Mouse (Mus musculus) heart, embryonic 15.5 days (tissue): Measurements from ENCODE around the gene Olfr746. TPM values are rescaled to one million over a fixed set of nuclear protein-coding genes. Genes with fewer than 3 reads are reported as not detected.

Experiments used
- ATAC-seq: fragments of 200-750 bp; cut with Nextera tagmentation; replicated peaks from 2 replicates; pipeline ENCODE4 v1.8.0; 2017; ENCODE audit warnings: low read depth, moderate TSS enrichment; ENCODE audit not compliant: insufficient number of reproducible peaks, insufficient read depth, low FRiP score
- H3K27ac ChIP-seq: fragments of 300-500 bp; sonication (generic); 2 replicates; pipeline ENCODE4 v1.5.1; 2015; ENCODE audit warnings: mild to moderate bottlenecking, inconsistent platforms
- H3K27me3 ChIP-seq: fragments of 300-500 bp; sonication (generic); 2 replicates; pipeline ENCODE4 v1.6.1; 2015; ENCODE audit warnings: inconsistent platforms
- H3K36me3 ChIP-seq: fragments of 300-500 bp; sonication (generic); 2 replicates; pipeline ENCODE4 v1.6.1; 2015; ENCODE audit warnings: mild to moderate bottlenecking, inconsistent platforms
- H3K4me1 ChIP-seq: fragments of 300-500 bp; sonication (generic); replicated peaks from 2 replicates; pipeline ENCODE4 v1.6.1; 2015; ENCODE audit warnings: inconsistent platforms
- H3K4me2 ChIP-seq: fragments of 300-500 bp; sonication (generic); 2 replicates; pipeline ENCODE4 v1.6.1; 2015; ENCODE audit warnings: inconsistent platforms, mild to moderate bottlenecking, moderate library complexity
- H3K4me3 ChIP-seq: fragments of 300-500 bp; sonication (generic); 2 replicates; pipeline ENCODE4 v1.5.1; 2015; ENCODE audit warnings: mild to moderate bottlenecking, inconsistent platforms
- H3K9ac ChIP-seq: fragments of 300-500 bp; sonication (generic); 2 replicates; pipeline ENCODE4 v1.6.1; 2015; ENCODE audit warnings: mild to moderate bottlenecking, inconsistent platforms
- H3K9me3 ChIP-seq: fragments of 300-500 bp; sonication (generic); replicated peaks from 2 replicates; pipeline ENCODE4 v1.6.1; 2016; ENCODE audit warnings: inconsistent platforms
- WGBS: fragments of 180-500 bp; shearing (Covaris S2); methylation state at CpG from one replicate; pipeline ENCODE4 v1.1.7; 2015; ENCODE audit warnings: mixed read lengths; 5-methylcytosine and 5-hydroxymethylcytosine counted together
- polyA plus RNA-seq: library from polyadenylated mRNA; unstranded; fragments of >200 nt; fragmentation: Nextera tagmentation; extraction: Ambion mirVana; gene quantifications from 2 replicates; pipeline ENCODE4 v1.2.1, GENCODE M21; 2015

Olfr746 gene
- polyA plus RNA-seq: not detected in 2 replicates

GRCm38 (mm10) chr14:50646783-50647182 is at the start of gene Olfr746:
Gene Olfr746, plus strand, starts transcription at chr14:50647083.
- H3K27ac ChIP-seq: no peak within 1 kb of the TSS
- H3K27me3 ChIP-seq: no peaks in the 10 kb centered on the region
- H3K4me3 ChIP-seq: no peak within 1 kb of the TSS
- no peak for ATAC-seq
- no peaks in the 10 kb centered on the region for H3K36me3 ChIP-seq
- no peak within 1 kb of the TSS for H3K9ac ChIP-seq
- no peak within 1 kb of the TSS for H3K4me2 ChIP-seq
- H3K9me3 ChIP-seq: no peaks in the 10 kb centered on the region
- no peaks in the 10 kb centered on the region for H3K4me1 ChIP-seq

GRCm38 (mm10) chr14:50614579-50614978 is 32.3 kb upstream of the Olfr746 start, which contains the start of gene Olfr744:
Gene Olfr744, plus strand, starts transcription at chr14:50614879.
- no peaks in the 10 kb centered on the region; the same call in 1 of the 2 replicates for H3K9me3 ChIP-seq
- H3K4me1 ChIP-seq: no peaks in the 10 kb centered on the region
- no peaks in the 10 kb centered on the region for H3K36me3 ChIP-seq
- no peak within 1 kb of the TSS for H3K27ac ChIP-seq
- 77% methylated on average over 2 of the region's 2 CpGs for WGBS
- H3K4me3 ChIP-seq: no peak within 1 kb of the TSS
- no peaks in the 10 kb centered on the region for H3K27me3 ChIP-seq
- H3K9ac ChIP-seq: no peak within 1 kb of the TSS
- H3K4me2 ChIP-seq: no peak within 1 kb of the TSS
- ATAC-seq: no peak

- 70% methylated on average over 2 of the region's 2 CpGs for WGBS
- Histone ChIP-seq H3K9me3 (no peaks in the 10 kb centered on the region), H3K27ac (no peak within 1 kb of the TSS), H3K36me3 (no peaks in the 10 kb centered on the region), H3K4me2 (no peak within 1 kb of the TSS), H3K9ac (no peak within 1 kb of the TSS), H3K27me3 (no peaks in the 10 kb centered on the region), H3K4me1 (no peaks in the 10 kb centered on the region), H3K4me3 (no peak within 1 kb of the TSS)
- no peak for ATAC-seq
Measured at GRCm38 (mm10) chr14:50639088-50639487, 7.8 kb upstream of the Olfr746 start, which contains the start of gene Olfr745. Gene Olfr745, plus strand, starts transcription at chr14:50639388.

GRCm38 (mm10) chr14:50693106-50693505 is 46.2 kb downstream of the Olfr746 start, which contains the start of gene Olfr747:
Gene Olfr747, minus strand, starts transcription at chr14:50693206.
- Histone ChIP-seq H3K27me3 (no peaks in the 10 kb centered on the region), H3K4me2 (no peak within 1 kb of the TSS), H3K4me1 (no peaks in the 10 kb centered on the region), H3K9ac (no peak within 1 kb of the TSS), H3K4me3 (no peak within 1 kb of the TSS), H3K27ac (no peak within 1 kb of the TSS), H3K36me3 (no peaks in the 10 kb centered on the region), H3K9me3 (no peaks in the 10 kb centered on the region)
- ATAC-seq: no peak
- 80% methylated on average over 3 of the region's 3 CpGs for WGBS

Other genes with a start within 250 kb of the Olfr746 start
- gene Olfr738, start 239.5 kb upstream of the Olfr746 start, polyA plus RNA-seq: not detected in 2 replicates
- not detected in 2 replicates for gene Olfr739, start 228.5 kb upstream of the Olfr746 start, polyA plus RNA-seq
- not detected in 2 replicates for gene Olfr740, start 201.5 kb upstream of the Olfr746 start, polyA plus RNA-seq
- not detected in 2 replicates for gene Olfr741, start 174.3 kb upstream of the Olfr746 start, polyA plus RNA-seq
- gene Olfr742, start 143.5 kb upstream of the Olfr746 start, polyA plus RNA-seq: not detected in 2 replicates
- not detected in 2 replicates for gene Olfr743, start 125.2 kb upstream of the Olfr746 start, polyA plus RNA-seq
- not detected in 2 replicates for gene Olfr744, start 32.2 kb upstream of the Olfr746 start, polyA plus RNA-seq
- not detected in 2 replicates for gene Olfr745, start 7.7 kb upstream of the Olfr746 start, polyA plus RNA-seq
- not detected in 2 replicates for gene Olfr747, start 46.1 kb downstream of the Olfr746 start, polyA plus RNA-seq
- gene Olfr748, start 60.3 kb downstream of the Olfr746 start, polyA plus RNA-seq: not detected in 2 replicates
- not detected in 2 replicates for gene Olfr749, start 98.0 kb downstream of the Olfr746 start, polyA plus RNA-seq
- 42.5 and 49.2 TPM in 2 replicates for gene Ttc5, start 138.4 kb downstream of the Olfr746 start, polyA plus RNA-seq
- not detected in 2 replicates for gene Ccnb1ip1, start 160.6 kb downstream of the Olfr746 start, polyA plus RNA-seq
- 36.5 and 37.5 TPM in 2 replicates for gene Parp2, start 160.8 kb downstream of the Olfr746 start, polyA plus RNA-seq
- 4.8 and 6.7 TPM in 2 replicates for gene Tep1, start 223.5 kb downstream of the Olfr746 start, polyA plus RNA-seq